Mouse (Mus musculus) layer of hippocampus, adult 18-20 months (tissue): ENCODE measurements around the gene Shroom3. TPM values are rescaled to one million over a fixed set of nuclear protein-coding genes. Genes with fewer than 3 reads are reported as not detected.

Source experiments
- DNase-seq, 2 experiments: peaks; one replicate each; pipeline ENCODE4 v3.0.0; 2022; ENCODE audit warnings: low spot score in 2 of 2
- long read RNA-seq: library from polyadenylated mRNA; stranded (forward); transcript quantifications from one replicate; pipeline ENCODE4 v2.0.0, GENCODE M21; 2021
- total RNA-seq, 2 experiments: library from RNA; stranded (reverse); gene quantifications; 2 replicates each; pipeline ENCODE4 v1.2.3; 2021

The Shroom3 gene
- 1 to 10 TPM; 2.3 to 2.5 TPM for total RNA-seq
- long read RNA-seq, full-length matches to known transcripts: 2 of 3 reads
- long read RNA-seq, partial matches to known transcripts: 0 of 3 reads
- long read RNA-seq, other reads (novel, unspliced or antisense): 1 of 3 reads

DNA sequence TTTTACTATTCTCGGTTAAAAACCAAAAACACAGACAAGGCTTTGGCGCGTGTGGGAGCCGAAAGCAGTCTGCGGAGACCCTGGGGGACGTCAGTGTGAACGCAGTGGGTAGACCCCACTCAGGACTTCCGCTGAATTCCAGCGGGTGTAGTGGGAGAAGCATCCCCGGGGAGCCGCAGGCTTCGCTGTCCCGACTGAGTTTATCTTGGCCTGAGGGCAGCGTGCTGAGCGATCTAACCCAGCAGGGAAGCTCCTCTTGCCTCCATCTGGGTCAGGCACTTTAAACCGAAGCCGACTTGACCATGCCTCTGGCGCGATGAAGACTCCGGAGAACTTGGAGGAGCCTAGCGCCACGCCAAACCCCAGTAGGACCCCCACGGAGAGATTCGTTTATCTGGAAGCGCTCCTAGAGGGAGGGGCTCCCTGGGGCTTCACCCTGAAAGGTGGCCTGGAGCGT lies at the start of gene Shroom3:
Shroom3 (plus strand) TSS at position 85 of the 457 bp plus-strand sequence.
- no peak for DNase-seq

DNA sequence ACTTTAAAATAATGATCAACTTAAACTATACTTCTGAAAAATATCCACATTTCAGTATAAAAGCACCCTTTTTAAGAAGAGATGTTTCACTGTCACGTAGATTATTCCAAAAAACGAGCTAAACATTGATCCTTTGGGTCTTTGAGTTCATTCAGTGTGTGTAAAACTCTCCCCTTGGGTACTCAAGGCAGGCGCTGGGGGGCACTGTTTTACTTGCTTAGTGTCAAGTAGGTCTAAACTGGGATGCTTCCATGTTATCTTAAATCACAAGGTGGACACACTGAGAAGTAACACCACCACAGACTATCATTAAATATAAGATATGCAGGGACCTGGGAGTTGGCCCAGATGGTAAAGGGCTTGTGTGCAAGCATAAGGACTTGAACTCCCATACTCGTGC lies 49.7 kb upstream of the Shroom3 start:
- DNase-seq: no peak

- no peak for DNase-seq
These were observed 48.3 kb upstream of the Shroom3 start for GRCm38 (mm10) chr5:92634916-92635315.

DNA sequence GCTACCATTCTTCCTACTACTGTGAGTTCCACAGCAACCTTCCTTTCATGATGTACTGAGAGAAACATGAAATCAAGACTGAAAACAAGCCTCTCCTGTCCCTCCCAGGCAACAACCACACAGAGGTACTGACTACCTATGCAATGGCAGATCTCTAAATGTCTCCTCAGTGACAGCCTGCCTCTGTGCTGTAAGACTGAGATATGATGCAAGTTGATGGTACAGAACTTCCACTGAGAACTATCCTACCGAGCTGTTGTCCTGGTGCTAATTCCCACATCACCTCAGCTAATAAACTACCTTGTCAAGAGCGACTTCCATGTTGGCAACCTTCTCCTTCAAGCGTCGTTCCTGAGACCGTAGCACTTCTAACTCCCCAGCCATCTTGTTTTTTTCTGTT lies 47.3 kb upstream of the Shroom3 start:
- no peak for DNase-seq

DNA sequence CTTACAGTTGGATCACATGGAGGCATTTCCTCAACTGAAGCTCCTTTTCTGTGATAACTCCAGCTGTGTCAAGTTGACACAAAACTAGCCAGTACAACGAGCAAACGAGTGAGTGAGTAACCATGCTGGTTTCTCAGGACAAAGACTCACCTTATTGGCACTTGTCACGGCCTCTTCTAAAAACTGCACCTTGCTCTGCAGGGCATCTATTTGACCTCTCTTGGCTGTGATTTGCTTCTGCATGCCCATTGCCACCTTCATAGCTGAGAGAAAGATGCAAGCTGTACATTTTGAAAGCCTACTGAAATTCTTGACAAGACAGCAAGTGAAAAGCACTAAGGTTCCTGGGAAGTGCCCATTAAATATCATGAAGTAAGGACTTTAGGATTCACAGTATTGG lies 42.4 kb upstream of the Shroom3 start:
- no peak for DNase-seq

DNA sequence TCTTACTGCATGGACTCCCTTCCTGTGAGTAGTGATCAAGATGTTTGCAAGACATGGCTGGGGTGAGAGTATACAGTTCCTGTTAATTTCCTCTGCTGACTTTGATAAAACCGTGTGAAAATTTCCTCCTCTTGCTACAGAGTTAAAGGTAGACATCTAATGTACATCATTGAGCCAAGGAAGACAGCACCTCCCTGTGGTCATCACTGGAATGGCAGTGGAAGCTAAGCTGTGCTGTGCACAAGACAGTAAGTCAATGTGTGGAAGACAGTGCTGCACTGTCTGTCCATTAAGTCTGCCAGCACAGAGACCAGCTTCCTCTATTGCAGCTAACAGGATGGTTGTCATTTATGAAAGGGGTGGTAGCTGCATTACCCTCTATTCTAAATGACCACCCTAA lies 27.0 kb upstream of the Shroom3 start:
- peak; percentile 46 to 85 for DNase-seq

GRCm38 (mm10) chr5:92664321-92664720 lies 18.9 kb upstream of the Shroom3 start:
- no peak for DNase-seq

DNA sequence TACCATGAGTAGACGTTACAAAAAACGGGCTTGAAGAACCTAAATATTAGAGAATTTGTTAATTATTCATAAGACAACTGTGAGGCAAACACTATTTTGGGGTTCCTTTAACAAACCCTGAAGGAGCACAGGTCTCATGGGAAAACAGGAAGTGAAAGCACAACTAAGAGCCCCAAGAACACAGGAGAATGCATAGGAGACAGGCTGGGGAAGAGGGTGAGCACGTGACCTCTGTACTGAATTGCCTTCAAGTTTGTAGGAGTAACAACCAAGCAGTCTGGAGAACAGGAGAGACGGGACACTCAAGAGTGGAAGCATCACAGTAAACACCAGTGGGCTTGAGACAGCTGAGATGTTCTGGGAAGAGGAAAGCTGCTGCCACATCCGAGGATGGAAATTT lies 16.4 kb upstream of the Shroom3 start:
- DNase-seq: no peak

GRCm38 (mm10) chr5:92674859-92675573 lies 8.2 kb upstream of the Shroom3 start, which contains the start of gene Ccdc158:
Gene Ccdc158 (minus strand): TSS chr5:92675271.
- DNase-seq: peak; percentile 19 to 60

DNA sequence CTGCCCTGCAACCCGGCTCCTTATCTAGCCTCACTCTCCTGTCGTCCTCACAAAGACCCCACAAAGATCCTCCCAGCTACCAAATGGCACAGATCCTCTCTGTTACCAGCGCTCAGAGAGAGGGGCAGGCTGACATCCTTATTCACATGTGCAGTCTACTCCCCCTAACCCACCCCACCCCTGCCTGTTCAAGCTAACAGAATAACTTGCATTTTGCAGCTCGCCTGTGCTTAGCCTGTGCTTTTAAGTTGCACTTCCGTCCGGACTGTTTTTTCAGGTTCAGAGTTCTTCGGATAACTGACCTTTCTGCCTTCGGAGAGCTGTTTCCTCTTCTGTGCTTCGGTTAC lies 7.7 kb upstream of the Shroom3 start:
- no peak for DNase-seq

DNA sequence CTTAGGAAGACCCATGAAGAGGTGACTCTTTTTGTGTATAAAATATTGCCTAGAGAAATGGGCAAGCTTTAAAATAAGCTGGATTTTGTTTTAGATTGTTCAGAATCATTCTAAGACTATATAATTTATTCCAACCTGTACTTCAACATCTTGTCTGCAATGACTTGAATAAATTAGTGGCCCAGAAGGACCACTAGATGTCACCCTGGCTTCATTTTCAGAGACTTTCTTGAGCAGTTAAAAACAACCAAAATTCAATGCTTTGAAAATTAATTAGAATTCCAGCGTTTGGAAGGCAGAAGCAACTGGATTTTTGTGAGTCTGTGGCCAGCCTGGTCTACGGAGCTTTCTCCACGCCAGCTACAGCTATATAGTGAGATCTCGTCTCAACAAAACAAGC lies 3.8 kb upstream of the Shroom3 start:
- peak; percentile 32 to 78 for DNase-seq

DNA sequence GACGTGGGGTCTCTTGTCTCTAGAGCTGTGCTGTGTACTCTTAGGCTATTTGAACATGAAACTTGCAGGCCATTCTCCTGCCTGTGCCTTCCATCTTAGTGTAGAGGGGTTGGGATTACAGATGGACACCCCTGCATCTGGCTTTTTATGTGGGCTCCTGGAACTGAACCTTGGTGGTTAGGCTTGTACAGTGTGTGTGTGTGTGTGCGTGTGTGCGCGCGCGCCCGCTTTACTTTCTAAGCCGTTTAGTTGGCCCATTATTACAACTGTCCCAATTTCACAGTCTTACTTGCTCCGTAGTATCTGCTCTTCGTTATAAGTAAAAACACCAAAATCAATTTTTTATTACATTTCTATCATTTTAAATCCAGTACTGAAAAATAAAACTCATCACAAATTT lies 1.4 kb upstream of the Shroom3 start:
- no peak for DNase-seq

GRCm38 (mm10) chr5:92682621-92683348 lies 450 bp upstream of the Shroom3 start:
- no peak for DNase-seq

GRCm38 (mm10) chr5:92683871-92684475 lies 738 bp downstream of the Shroom3 start:
- DNase-seq: no peak

- DNase-seq: no peak
These were observed 1.7 kb downstream of the Shroom3 start for GRCm38 (mm10) chr5:92684715-92685460.

DNA sequence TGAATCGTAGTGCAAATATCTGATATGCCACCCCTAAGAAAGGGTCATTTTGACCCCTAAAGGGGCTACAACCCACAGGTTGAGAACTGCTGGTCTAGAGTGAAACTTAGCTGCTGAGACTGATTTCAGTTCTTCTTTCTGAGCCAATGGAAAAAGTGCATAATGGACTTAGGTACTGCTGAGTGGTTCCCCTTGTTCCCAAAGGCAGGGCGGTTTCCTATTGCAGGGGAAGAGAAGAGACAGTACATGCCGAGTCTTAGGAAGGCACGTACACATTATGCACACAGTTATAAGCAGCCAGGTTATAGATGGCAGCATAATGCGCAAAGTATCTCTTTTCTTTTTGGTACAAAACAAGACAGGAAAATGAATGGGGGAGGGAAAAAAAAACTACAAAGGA lies 4.9 kb downstream of the Shroom3 start:
- DNase-seq: no peak

DNA sequence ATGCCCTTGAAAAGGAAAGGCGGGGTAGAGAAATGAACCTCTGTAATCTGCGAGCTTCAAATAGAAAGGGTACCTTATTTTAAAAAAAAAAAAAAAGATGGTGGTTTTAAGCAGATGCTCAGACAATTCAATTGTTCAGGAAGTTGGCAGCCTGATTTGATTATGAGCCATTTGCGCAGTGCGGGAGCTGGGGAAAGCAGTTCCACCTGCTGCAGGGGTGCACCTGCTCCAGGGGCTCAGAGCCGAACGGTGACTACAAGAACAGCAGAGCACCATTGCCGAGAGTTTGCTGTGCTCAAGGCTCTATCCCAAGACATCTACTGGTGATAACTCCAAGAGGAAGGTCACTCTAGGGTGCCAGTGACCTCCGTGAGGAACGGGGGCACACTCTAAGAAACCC lies 5.3 kb downstream of the Shroom3 start:
- DNase-seq: no peak

DNA sequence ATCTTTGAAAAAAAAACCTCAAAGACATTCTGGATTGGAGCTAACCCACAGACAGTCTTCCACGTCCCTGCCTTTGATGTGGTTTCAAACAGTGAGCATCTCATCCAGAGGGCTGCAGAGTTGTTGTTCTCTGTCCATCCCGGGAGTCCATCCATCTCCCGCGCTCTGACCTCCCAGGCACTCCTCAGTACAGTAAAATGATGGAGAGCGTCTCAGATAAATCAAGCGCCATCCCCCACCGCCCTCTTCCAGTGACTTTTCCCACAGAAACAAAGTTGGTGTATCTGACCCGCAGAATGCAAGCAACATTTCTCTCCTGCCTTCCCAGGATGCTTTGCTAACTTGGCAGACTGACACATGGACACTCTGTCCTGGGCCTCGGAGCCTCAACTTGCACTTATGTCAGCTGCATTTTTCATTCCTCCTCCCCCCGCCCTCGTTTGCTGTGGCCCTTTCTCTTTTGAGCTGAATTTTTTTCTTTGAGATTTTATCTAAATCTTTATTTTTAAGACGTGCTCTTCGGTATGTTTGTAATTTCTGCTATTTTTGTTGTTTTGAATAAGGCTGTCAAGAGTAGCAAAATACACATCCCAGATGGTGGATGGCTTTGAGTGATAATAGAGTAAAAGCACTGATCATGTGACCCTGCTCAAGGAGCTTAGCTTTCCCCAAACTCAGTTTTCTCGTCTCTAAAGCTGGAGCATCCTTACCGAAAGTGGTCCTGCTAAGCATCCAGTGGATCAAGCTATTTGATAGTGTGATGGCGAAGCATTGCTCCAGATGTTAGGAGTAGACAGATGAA lies 9.2 kb downstream of the Shroom3 start:
- DNase-seq: no peak

- DNase-seq: no peak
These were observed 10.5 kb downstream of the Shroom3 start for GRCm38 (mm10) chr5:92693744-92694143.

- no peak for DNase-seq
These were observed 11.2 kb downstream of the Shroom3 start for GRCm38 (mm10) chr5:92694316-92694995.
